Mouse (Mus musculus) right cerebral cortex, adult 18-20 months (tissue): ENCODE measurements around the gene Lif.

Source experiments
- DNase-seq: peaks from one replicate; pipeline ENCODE4 v3.0.0; 2022; ENCODE audit warnings: mixed read lengths

Gene Lif

DNA sequence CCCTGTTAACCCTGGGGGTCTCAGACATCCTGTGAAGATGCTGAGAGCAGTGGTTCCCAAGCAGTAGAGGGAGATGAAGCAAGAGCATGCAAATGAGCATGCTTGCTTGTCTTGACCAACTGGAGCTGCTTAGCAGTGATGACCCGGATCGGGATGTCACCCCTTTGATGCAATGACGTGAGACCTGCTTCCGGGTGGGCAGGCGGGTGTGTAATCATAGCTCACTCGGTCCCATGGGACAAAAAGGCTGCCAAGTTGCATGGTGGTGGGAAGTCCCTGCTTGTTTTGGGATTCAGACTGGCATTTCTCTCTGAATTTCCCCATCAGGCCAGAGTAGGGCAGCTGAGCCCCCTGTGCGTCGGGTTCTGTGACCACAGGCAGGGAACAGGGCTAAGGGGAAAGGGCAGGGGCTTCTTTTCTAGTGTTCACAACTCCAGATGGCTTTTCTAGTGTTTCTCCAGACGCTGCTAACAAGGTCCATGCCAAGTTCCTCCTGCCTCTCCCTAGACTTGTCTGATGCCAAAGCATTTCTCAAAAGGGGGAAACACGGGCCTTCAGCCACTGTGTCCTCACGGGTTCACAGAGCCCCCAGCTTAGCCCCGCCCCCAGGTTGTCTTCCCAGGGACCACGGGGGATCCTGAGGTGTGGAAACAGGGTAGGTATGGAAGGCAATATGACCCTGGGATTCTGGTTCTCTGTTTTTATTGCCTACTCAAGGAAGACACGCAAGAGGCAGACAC lies 42.5 kb downstream of the Lif start:
- no peak for DNase-seq

DNA sequence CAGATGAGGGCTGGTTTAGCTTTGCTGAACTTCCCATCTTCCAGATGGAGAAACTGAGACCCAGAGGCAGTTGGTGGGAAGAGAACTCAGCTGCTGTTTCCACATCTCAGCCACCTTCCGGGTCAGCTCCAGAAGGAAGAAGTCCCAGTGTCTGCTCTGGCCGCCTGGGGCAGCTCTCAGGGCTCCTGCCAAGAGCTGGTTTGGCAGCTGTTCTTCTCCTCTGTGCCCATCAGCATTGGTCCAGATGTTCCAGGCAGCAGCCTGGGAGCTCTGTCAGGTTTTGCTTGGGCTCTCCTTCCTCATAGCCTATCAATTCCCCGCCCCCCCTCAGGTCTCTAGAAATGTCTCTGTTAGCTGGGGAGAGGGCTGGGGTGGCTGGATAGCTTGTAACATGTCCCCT lies 43.3 kb downstream of the Lif start:
- no peak for DNase-seq

DNA sequence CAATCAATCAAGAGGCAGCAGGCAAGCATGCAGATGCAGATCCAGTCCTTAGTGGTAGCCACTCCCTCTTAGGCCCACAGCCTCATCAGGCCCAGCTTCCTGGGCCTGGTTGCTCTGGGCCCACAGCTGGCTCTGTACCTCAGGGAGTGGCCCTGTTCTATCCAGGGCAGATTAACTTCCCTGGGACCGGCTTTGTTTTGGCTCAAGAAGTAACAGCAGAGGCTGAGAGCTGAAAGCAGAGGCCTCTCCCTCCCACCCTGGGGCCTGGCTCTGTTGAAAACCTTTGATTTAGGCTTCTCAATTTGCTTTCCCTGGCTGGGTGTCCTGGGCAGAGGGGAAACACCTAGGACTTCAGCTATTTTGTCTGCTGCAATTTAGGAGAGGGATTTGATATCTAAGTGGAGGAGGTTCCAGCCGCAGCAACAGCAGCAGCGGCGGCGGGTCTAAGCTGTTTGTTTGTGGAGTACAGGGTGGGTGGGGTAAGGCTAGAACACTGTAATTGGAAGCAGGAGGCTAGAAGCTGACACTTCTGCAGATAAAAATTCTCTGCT lies 45.1 kb downstream of the Lif start:
- DNase-seq, result no peak

DNA sequence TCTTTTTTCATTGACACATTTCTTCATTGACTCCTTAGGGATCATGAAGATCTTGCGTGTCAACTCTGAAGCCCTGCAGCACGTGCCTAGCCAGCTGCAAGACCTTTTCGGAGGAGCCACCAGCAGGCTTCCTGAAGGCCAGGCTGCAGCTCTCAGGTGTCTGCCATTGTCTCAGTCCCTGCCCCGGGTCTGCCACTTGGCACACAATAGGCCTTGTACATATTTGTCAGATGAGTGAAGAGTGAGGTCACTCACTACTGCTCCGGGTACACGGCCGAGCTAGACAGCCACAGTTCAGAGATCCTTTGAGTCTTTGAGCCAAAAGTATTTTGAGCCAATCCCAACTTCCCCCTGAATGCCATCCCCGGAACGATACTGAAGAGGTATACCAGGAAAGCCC lies 45.7 kb downstream of the Lif start:
- no peak for DNase-seq

DNA sequence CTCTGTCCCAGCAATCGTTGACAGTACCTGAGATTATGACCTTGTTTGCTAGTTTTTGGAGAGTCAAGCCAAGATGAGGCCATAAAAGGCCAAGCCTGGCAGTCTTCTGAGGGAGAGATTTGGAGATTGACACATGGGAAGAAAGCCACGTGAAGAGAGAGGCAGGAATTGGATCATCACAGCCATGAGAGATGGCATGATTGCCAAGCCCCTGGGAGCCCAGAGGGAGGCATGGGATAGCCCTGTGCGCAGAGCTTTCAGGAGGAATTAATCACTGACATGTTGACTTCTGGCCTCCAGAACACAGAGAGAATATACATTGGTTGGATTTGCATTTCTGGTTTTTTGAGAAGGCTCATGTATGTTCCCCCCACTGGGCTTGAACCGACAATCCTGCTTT lies 46.8 kb downstream of the Lif start:
- no peak for DNase-seq

DNA sequence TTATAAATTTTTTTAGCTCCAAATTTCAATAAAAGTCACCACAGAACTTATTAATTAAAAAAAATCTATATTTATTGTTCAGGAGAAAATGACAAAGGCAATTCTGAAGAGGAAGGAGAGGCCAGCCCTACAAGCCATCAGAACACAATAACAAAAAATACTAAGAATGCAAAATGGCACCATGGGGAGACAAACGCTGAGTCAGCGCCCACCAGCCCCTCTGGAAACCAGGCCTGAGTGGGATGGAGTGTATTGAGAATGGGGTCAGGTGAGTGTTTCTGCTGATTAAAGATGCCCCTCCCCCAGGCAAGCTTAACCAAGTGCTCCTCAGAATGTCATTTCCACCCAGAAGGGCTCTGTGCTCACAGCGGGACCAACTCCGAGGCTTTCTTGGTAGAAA lies 47.7 kb downstream of the Lif start:
- no peak for DNase-seq

DNA sequence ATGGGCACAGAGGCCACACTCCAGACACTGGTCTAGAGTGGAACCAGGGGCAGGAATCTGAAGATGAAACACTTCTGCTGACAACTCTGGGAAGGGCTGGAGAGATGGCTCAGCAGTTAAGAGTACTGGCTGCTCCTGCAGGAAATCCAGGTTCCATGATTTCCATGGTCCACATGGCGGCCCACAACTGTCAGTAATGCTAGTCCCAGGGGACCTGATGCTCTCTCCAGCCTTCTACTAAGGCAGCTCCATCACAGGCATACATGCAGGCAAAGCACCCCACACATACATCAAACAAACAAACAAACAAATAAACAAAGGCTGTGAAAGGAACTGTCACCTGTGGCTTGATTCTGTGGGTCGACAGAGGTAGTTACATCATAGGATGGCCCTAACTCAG lies 48.7 kb downstream of the Lif start:
- no peak for DNase-seq

DNA sequence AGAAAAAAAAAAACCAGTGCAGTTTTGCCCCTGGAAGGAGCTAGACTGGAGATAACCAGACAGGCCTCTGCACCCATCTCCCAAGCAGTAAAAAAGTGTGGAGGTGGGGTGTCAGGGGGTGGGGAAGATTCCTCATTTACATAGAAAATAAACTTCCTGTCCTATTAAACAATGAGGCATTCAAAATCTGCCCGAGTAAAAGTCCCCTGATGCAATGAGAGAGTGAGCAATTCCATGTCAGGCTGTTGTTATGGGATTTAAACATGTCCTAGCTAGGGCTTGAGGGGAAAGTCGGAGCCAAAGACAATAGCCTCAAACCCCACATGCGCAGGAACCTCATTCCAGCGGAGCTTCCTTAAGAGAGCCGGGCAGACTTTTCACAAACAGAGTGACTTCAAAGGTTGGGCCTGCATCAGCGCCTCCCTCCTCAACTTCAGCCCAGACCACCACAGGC lies 50.7 kb downstream of the Lif start:
- DNase-seq, result no peak

DNA sequence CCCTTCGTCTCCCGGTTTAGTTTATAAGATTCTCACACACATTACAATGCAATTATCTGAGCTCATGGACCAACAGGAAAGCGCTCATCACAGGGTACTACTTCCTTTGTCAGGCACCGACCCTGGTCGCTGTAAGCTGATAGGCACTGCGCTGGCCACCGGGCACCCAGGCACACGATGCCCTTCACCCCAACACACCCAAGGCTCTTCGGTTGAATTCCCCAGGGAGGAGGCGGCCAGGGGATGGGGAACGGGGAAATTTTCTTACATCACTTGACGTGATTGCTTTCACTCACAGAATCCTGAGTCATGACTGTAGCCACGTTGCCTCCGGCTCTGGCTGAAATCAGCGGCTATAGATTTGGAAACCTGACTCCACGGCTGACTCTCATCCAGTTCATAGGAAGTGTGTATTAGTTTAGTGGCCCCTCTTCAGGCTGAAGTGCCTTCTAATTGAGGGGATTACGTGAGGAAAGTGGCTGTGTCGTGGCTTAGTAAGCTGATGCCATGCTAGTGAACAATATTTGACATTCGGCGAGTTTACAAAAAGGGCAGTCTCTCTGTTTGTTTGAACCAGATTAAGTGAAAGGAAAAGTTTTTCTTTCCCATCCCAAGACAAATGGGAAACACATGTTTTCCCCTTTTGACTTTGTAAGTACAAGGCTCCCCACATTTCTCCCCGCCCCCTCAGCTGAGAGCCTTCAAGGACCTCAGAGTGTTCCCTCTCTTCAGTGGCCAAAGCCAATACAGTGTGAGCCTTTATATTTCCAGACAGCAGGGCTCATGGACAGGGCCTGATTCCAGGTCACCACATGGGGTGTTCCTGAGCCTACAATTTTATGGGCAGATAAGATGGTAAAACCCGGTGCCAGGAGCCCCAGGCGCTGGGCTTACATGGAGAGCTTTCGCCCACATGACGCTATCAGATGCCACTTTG lies 51.4 kb downstream of the Lif start:
- no peak for DNase-seq

DNA sequence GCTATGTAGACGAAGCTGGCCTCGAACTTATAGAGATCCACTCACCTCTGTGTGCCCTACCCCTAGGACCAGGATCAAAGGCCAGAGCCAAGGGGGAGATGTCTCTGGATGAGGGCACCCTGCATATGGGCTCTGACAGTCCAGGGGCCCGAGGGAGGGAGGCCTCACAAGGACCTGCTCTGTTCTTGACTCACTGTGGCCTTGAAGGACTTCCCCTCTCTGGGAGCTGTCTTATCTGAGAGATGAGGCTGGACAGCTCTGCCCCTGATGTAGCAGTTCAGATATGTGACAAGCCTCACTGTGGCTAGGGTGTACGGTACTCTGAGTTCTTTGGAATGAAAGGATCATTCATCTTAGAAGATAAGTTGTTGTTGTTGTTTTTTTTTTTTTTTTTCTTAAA lies 52.3 kb downstream of the Lif start:
- DNase-seq, result no peak

DNA sequence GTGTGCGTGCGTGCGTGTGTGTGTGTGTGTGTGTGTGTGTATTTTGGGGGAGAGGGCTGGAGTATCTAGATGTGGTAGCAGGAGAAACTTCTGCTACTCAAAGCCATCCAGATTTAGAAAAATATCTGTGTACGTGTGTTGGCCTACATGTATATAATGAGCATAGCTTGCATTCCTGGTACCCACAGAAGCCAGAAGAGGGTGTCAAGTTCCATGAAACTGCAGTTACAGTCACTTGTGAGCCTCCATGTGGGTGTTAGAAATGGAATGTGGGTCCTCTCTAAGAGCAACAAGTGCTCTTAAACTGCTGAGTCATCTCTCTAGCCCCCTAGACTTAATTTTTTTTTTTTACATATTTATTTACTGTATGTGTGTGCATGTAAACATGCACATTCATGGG lies 53.0 kb downstream of the Lif start:
- no peak for DNase-seq

DNA sequence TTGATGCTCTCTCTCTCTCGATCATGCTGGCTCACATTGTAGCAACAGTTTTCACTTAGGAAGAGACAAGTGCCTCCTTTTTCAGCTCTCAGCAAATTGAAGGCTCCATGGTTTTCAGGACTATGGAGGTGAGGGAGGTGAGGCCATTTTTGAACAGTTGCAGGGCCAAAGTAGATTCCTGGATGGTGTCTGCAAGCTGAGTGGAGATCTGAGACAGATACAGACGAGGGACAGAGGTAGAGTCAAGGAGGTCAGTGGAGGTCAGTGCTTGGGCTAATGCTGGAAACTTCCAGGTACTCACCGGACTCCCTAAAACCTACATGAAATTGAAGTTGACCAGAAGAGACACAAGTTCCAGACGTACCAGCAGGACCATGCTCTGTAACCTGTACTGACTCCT lies 54.8 kb downstream of the Lif start:
- no peak for DNase-seq

DNA sequence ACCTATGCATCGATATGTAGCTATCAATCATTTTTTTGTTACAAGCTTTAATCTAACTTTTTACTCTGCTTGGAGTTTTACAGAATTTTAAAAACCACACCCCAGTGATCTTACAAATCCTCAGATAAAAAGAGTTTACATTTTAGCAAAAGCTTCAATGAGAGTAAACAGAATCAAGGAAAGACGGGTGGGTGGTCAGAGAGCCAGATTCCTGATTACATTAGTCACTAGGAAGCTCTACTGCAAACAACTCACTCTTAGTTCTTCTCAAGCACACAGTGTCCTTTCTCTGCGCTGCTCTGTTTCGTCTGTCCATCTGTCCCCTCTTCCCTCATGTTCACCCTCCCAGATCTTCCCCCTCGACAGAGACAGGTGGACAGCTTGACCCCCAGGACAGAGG lies 59.9 kb downstream of the Lif start:
- no peak for DNase-seq

DNA sequence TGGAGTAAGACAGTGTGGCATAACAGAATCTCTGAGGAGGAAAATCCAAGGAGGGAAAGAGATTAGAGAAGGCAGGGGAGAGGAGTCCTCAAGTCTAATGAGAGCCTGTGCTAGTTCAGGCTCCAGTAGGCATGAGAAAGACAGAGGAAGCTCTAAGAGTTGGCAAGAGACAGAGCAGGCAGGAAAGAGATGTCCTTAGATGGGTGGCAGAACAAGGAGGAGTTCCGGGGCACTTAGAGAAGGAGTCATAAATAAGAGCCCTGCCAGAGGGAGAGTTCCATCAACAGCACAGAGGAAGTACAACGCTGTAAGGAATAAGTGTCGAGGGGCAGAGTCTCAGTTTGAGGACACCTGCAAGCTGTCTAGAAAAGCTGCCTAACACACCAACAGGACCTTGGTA lies 60.7 kb downstream of the Lif start:
- no peak for DNase-seq

DNA sequence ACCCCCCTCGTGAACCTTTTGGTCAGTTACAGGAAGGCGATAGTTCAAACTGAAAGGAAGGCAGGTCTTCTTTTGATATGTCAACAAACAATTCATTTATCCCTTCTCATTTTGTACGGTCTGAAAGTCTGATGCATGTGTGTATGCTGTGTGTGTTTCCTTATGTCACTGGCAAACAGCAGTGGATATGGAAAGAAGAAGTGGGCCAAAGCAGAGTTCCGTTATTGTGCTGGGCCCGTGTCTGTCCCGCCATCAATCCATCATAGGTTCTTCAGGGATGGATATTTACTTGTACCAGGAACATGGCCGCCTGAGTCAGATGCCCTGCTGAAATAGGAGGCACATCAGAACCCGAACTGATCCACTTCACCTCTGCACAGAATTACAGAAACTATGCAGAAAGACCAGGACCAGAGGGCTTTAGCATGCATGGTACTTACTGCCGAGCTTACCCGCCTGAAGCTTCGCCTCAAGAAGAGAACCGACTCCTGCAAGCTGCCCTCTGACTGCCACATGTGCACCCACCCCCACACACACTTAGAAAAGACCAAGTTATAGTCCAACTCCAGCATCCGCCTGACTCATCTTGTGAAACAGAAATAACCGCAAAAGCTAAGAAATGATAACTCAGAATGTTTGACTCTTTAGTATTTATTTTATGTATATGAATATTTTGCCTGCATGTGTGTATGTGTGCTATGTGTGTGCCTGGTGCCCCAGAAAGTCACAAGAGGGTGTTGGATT lies 62.0 kb downstream of the Lif start:
- peak; percentile 23 for DNase-seq

DNA sequence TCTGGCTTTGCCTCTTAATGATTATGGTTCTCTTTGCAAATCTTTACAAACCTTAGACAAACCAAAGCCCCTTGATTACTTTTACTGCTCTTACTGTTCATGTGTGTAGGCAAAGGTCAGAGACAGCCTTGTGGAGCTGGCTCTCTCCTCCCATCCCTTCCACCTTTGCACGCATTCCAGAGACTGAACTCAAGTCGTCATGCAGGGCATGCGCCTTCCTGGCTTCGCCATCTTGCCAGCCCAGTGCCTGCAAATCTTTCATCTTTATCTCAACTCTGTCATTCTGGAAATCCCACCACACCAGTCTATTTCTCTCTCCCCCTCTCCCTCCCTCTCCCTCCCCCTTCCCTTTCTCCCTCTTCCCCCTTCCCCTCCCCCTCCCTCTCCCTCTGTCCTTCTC lies 63.5 kb downstream of the Lif start:
- no peak for DNase-seq
